Mouse (Mus musculus) embryonic stem cell, embryonic (primary cell): Measurements from ENCODE around the gene Gnb5.

Source experiments
- CTCF ChIA-PET, 4 experiments: fragments of 300-600 bp in 2 of 4; fragments of 350-600 bp in 2 of 4; sonication (Branson Sonifier 250); formaldehyde crosslinking; loops; one replicate each; lab custom pipeline; 2022; ENCODE audit warnings: inconsistent platforms in 2 of 4; lab: Charles Lee
- POLR2A ChIA-PET, 4 experiments: fragments of 300-600 bp in 2 of 4; fragments of 350-600 bp in 2 of 4; sonication (Branson Sonifier 250); formaldehyde crosslinking; loops; one replicate each; lab custom pipeline; 2022; ENCODE audit warnings: antibody characterized with exemption in 4 of 4, inconsistent platforms in 1 of 4; lab: Charles Lee

Gene Gnb5

DNA sequence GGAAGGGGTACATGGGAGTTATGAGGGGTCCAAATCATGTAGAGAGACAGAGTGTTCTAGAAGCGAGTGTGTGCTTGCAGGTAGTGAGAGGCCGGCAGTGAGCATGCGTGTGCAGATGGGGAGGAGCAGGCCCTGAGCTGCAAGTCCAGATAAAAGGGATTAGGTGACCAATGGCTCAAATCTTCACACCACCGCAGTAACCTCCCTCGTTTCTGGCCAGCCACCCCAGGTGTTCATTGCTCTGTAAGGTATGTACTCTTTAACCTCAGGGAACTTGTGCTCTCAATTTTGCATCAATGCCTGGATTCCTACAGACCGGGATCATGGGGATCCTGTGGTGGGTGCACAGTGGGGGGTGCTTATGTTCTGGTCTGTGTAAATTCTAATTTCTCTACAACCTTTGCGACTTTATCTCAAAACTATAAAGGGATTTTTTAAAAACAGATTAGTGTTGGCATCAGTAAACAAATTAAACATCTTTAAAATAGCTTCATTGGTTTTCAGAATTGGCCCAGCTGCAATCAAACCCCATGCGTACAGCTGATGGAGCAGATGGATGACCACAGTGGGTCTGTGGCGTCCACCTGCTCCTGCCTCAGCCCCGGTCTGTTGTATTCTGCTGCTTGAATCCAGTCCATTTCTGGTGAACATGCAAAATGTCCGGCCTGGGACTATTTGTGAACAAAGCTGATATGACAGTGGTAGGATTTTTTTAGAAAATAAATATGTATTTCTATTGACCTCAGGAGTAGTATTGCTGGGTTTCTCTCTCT lies at the start of gene Gnb5:
Gene Gnb5 (plus strand): TSS at position 163 of the 773 bp plus-strand sequence.
- POLR2A ChIA-PET: interaction anchor here in 2 of 4 experiments (0.8 to 1.9 kb wide), 4 partner anchors 24 to 397 kb away, joined by 3 to 4 read pairs (median 4); partner anchors contain the start of gene Mapk6 (in 1 of the 2)
- CTCF ChIA-PET: interaction anchor here in 2 of 4 experiments (1.2 to 1.6 kb wide), 2 partner anchors 23 kb away, joined by 4 read pairs; no protein-coding TSS in a partner anchor

DNA sequence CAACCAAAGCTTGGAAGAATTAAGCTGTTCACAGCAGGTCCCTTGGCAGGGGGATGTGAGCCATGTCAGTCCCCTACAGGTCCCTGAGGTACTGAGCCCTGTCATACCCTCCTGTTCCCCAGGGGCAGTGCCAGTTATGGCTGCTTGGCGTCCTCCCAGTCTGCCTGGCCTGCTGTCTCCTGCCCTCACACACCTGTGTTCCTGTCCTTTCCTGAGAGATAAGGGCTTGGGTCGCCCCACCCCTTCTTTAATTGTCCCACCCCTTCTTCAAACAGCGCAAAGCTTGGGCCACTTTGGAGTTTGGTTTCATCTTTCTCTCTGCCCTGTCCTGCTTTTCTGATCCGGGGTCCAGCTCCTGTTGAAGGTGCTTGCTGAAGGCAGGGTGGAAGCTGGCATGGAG lies 47.3 kb upstream of the Gnb5 start:
- CTCF ChIA-PET: interaction anchor here in 3 of 4 experiments (0.6 to 0.7 kb wide), 6 partner anchors 64 to 836 kb away, joined by 3 to 13 read pairs (median 3); no protein-coding TSS in a partner anchor

DNA sequence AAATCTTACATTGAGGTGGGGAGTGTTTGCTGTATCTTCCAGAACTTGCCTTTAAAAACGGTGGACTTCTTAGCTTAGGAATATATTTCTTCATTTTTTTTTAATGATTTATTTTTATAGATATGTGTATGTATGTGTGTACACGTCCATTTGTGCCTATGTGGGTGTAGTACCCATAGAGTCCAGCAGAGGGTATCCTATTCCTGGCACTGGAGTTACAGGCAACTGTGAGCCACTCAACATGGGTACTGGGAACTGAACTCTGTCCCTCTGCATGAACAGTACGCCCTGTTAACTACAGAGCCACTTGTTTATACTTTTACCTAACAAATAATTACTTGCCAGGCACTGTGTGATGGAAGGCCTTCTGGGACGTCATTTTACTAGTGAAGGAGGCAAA lies 46.4 kb upstream of the Gnb5 start:
- CTCF ChIA-PET: interaction anchor here in 2 of 4 experiments (0.7 to 1.6 kb wide), 3 partner anchors 15 to 41 kb away, joined by 3 to 4 read pairs (median 3); no protein-coding TSS in a partner anchor
- POLR2A ChIA-PET: interaction anchor here in 1 of 4 experiments (1.1 to 1.5 kb wide), 2 partner anchors 28 to 44 kb away, joined by 3 to 6 read pairs; partner anchors contain the start of gene Myo5c

More for the DNA sequence above, 47.3 kb upstream of the Gnb5 start:
- POLR2A ChIA-PET: interaction anchor here in 1 of 4 experiments (0.6 to 1.0 kb wide), 2 partner anchors 24 to 344 kb away, joined by 3 read pairs; no protein-coding TSS in a partner anchor

DNA sequence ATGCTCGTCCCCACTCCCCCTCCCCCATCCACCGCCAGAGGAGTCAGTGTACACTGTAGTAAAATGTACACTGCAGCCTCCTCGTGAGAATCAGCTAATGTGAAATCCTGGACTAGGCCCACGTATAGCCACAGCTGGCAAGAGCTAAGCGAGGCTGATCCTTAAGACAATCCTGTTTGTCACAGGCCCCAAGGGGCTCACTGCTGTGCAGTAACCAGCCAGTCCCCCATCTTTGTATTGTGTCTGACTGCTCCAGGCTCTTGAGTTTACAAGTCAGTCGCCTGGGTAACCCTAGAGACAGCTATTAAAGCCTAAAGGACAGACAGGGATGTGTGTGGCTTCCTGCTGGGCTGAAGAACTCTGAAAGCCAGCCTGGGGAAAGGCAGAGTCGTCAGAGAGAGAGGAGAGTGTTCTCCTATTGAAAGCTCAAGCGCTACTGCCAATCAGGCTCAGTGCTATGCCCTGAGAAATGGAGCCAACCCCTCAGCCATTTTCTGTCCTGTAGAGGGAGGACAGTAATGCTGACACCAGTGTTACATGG lies 44.7 kb upstream of the Gnb5 start:
- ChIA-PET POLR2A (interaction anchor here (0.5 to 1.9 kb wide), 16 partner anchors 9 to 906 kb away, joined by 3 to 6 read pairs (median 3); partner anchors contain the start of gene Myo5c (in 1 of the 4)), CTCF (interaction anchor here (0.6 to 2.8 kb wide), 13 partner anchors 18 to 302 kb away, joined by 3 to 13 read pairs (median 5); no protein-coding TSS in a partner anchor)

DNA sequence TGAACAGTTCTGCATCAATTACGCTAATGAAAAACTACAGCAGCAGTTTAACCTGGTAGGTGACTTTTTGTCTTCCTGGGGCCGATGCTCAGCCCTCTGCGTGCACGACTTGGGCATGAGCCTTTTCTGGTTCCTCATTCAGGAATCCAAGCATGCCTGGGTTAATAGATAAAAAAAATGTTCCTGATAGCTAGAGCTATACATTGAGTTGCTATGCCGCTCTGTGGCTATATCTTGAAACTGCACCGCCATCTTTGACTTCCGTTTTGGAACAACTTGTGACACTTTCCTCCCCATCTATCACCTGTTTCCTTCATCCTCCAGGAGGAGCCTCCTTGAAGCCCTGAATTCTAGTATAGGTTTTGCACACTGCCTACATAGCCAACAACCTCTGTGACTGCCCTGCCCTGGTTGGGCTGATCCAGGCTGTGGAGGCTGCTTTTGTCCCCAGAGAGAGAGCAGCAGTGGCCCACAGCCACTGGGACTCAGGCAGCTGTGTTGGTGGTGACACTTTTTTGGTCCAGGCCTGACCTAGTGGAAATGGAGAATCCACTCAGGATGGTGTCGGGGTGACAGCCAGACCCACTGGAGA lies 43.8 kb upstream of the Gnb5 start:
- CTCF ChIA-PET: interaction anchor here in 3 of 4 experiments (0.6 to 2.8 kb wide), 12 partner anchors 13 to 225 kb away, joined by 3 to 13 read pairs (median 4); partner anchors contain the start of gene Myo5c (in 1 of the 3)
- POLR2A ChIA-PET: interaction anchor here in 3 of 4 experiments (0.7 to 1.9 kb wide), 9 partner anchors 8 to 117 kb away, joined by 3 to 6 read pairs (median 3); no protein-coding TSS in a partner anchor

DNA sequence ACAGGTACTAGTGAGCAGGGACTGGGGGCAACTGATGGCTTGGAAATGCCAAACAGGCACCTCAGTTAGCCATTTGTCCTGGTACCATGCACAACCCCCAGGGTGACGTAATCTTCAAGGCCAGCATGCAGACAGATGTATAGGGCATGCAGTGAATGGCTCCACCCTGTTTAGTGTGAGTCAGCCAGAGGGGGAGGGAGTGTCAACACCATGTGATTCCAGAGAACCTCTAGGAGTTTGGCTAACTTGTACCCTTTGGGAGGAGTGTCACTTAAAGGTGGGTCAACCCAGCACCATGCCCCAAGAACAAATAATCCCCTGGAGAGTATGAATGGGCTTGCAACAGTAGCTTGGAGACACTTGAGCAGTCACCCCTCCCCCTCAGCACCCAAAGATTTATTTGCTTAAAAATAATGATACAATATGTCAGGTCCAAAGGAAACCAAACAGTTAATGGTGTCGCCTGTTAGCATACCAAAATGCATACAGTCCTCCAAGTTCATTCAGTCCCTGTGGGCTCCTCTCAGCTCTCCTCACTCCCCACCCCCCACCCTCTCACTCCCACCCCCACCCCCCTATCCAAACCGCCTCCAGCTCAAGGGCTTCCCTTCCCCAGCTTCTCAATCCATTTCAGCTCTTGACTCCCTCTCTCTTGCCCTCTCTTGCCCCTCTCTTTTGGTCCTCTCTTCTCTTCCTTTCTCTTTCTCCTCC lies 41.9 kb upstream of the Gnb5 start:
- ChIA-PET CTCF (interaction anchor here in 2 of 4 experiments (0.6 to 0.8 kb wide), 3 partner anchors 45 to 221 kb away, joined by 3 to 4 read pairs (median 3); no protein-coding TSS in a partner anchor), POLR2A (interaction anchor here in 2 of 4 experiments (0.9 to 1.5 kb wide), 5 partner anchors 10 to 56 kb away, joined by 3 read pairs; partner anchors contain the start of gene Myo5c (in 1 of the 2))

DNA sequence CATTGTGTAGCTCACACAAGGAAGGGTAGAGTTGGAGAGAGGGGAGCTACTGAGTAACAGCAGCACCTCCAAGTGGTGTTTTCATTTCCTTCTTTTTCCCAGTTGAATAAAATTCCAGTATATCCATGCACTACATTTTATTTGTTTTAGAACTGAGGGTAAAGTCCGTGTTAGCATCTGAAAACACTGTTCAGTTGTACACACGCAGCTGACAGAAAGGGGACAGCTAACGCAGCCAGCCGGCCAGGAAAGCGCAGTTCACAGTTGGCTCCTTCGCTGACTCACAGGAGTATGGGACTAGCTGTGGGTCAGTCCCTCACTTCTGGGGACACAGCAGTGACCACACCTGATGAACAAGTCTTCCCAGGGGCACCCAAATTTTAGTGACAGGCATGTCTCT lies 38.9 kb upstream of the Gnb5 start:
- CTCF ChIA-PET: interaction anchor here in 3 of 4 experiments (0.6 to 0.9 kb wide), 4 partner anchors 16 to 217 kb away, joined by 3 to 4 read pairs (median 3); no protein-coding TSS in a partner anchor
- POLR2A ChIA-PET: no interaction called here

DNA sequence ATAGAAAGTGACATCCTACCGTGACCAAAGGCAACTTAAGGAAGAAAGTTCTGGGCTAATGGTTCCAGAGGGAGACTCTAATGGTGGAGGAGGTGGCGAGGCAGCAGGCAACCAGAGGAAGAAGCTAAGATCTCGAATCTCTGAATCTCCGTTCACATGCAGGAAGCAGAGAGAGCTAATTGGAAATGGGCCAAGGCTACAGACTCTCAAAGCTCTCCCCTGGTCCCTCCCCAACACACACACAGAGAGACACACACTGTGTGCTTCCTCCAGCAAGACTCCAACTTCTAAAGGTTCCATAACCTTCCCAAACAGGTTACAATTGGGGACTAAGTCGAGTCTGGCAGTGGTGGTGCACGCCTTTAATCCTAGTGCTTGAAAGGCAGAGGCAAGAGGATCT lies 35.7 kb upstream of the Gnb5 start:
- CTCF ChIA-PET: interaction anchor here in 1 of 4 experiments (0.8 kb wide), 1 partner anchor 13 kb away, joined by 3 read pairs; no protein-coding TSS in a partner anchor
- POLR2A ChIA-PET: interaction anchor here in 3 of 4 experiments (0.6 to 1.4 kb wide), 5 partner anchors 9 to 118 kb away, joined by 3 to 5 read pairs (median 3); no protein-coding TSS in a partner anchor

DNA sequence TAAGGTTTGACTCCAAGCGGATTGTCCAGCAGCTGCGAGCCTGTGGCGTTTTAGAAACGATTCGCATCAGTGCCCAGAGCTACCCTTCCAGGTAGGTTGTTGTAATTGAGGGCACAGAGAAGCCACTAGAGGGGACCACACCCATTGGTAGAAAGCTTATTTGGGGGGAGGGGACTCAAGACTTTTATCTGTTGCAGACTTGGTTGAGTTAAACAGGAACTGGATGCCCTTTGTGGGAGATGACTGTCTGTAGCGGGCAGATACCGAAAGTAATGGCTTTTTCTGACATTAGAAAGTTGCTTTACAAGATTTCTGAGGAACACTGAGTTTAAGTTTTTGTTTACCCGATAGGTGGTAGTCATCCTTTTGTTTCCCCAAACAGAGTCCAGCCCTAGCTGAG lies 34.5 kb upstream of the Gnb5 start:
- ChIA-PET POLR2A (interaction anchor here in 1 of 4 experiments (0.9 kb wide), 1 partner anchor 50 kb away, joined by 3 read pairs; no protein-coding TSS in a partner anchor), CTCF (interaction anchor here in 1 of 4 experiments (0.6 kb wide), 1 partner anchor 199 kb away, joined by 5 read pairs; no protein-coding TSS in a partner anchor)

DNA sequence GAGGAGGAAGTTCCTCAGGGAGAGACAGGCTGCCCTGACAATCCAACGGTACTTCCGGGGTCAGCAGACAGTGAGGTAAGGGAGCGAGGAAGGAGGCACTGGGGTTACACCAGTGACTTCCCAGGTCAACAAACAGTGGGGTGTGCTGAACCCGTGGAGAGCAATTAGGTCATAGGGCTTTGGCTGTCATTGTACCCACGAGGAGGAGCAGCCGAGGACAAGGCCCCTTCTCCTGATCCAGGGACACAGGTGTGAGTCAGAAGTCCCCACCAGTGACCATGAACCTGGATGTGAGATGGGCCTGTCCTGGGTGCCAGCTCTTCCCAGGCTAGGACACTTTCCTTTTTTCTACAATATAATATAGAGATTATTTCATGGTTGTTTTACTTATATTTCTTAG lies 32.4 kb upstream of the Gnb5 start:
- CTCF ChIA-PET: no interaction called here
- POLR2A ChIA-PET: no interaction called here

DNA sequence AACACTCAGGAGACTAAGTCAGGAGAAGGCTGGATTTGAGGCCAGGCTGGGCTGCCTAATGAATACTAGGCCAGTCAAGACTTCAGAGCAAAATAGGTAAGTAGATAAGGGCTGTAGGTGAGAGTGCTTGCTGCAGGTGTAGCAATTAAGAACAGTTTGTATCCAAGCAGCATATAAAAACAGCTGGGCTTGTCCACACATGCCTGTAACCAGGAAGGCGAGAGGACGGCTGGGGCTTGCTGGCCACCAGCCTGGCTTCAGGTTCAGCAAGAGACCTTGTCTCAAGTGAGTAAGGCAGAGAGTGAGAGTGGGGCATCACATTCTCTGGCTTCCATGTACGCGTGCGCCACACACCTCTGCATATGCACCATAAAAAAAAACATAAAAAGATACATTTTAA lies 31.6 kb upstream of the Gnb5 start:
- ChIA-PET CTCF (interaction anchor here in 3 of 4 experiments (0.7 to 1.1 kb wide), 4 partner anchors 8 to 30 kb away, joined by 3 read pairs; no protein-coding TSS in a partner anchor), POLR2A (interaction anchor here in 1 of 4 experiments (1.1 kb wide), 2 partner anchors 13 to 29 kb away, joined by 3 to 4 read pairs; no protein-coding TSS in a partner anchor)

DNA sequence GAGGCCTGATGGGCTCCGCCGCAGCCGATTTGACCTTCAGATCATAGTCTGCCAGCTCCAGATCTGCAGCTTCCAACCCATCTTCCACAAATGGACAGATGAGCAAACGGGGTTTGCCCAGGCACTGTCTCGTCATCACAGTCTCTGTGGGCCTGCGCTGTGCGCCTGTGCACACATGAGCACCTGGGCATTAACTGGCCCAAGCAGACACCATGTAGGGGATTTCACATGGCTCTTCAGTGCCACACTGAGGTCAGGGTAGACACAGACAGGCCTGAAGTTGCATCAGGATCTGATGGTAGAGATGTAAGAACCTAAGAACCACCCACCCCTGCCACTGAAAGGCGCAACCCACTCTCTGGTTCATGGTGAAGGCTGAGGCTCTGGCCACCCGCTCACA lies 31.0 kb upstream of the Gnb5 start:
- POLR2A ChIA-PET: interaction anchor here in 1 of 4 experiments (1.1 kb wide), 2 partner anchors 13 to 29 kb away, joined by 3 to 4 read pairs; no protein-coding TSS in a partner anchor
- CTCF ChIA-PET: interaction anchor here in 3 of 4 experiments (0.6 to 1.1 kb wide), 7 partner anchors 8 to 172 kb away, joined by 3 to 9 read pairs (median 3); no protein-coding TSS in a partner anchor

DNA sequence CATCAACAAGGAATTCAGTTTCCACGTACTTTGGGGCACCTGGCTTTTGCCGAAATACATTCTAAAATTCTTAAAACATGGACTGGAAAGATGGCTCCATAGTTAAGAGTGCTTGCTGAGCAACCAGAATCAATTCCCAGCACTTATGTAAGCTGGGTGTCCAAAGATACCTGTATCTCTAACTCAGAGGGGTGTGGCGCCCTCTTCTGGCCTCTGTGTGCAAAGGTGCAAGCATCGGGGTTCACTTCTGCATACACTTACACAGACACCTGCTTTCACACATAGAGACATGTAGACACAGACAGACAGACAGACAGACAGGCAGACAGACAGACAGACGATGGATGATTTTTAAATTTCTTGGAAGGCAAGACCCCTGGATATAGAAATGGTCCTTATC lies 25.3 kb upstream of the Gnb5 start:
- CTCF ChIA-PET: interaction anchor here (0.5 to 2.9 kb wide), 34 partner anchors 8 to 409 kb away, joined by 3 to 15 read pairs (median 4); partner anchors contain the start of gene Myo5c (in 1 of the 4)
- POLR2A ChIA-PET: interaction anchor here in 2 of 4 experiments (0.5 to 1.7 kb wide), 5 partner anchors 15 to 231 kb away, joined by 3 read pairs; no protein-coding TSS in a partner anchor

DNA sequence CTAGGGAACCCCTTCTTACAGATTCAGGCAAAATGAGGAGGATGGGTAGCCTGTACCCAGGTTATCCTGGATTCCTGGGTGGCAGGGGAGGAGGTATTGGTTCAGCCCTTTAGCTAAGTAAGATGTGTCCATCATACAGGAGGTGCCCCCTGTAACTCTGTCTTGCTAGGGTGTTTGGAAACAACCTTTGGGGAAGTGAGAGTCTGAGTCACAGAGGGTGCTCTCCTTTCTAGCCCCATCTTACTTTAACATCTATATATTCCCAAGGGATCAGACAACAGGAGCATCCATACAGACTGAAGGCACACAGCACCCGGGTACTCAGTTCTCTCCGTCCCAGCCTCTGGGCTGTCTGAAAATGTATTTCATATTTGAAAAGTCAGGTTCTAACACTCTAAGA lies 23.9 kb upstream of the Gnb5 start:
- CTCF ChIA-PET: interaction anchor here (0.6 to 2.9 kb wide), 38 partner anchors 7 to 677 kb away, joined by 3 to 15 read pairs (median 4); partner anchors contain the start of gene Leo1 (in 1 of the 4)
- POLR2A ChIA-PET: interaction anchor here in 2 of 4 experiments (1.0 to 1.8 kb wide), 6 partner anchors 12 to 128 kb away, joined by 3 to 9 read pairs (median 3); partner anchors contain the start of gene Mapk6 (in 1 of the 2)

DNA sequence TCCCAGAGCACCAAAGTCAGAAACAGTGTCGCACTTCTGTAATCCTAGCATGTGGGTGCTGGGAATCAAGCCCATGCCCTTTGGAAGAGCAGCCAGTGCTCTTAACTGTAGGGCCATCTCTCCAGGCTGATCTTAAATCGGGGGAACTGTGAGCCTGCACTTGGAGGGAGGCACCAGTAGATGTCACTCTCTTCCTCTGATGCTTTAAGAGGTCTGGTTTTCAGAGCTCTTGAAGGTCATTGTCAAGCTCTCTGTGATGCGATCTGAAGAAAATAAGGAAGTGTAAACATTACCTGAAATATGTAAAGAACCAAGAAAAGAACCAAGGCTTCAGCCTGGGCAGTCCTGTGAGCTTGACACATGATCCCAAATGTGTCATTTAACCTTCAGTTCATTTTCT lies 23.3 kb upstream of the Gnb5 start:
- CTCF ChIA-PET: interaction anchor here (0.5 to 2.1 kb wide), 57 partner anchors 8 to 1791 kb away, joined by 3 to 10 read pairs (median 3); partner anchors contain the start of genes Gnb5 (in 1 of the 4) and Leo1 (in 1 of the 4)
- POLR2A ChIA-PET: interaction anchor here (0.6 to 1.8 kb wide), 13 partner anchors 9 to 185 kb away, joined by 3 to 9 read pairs (median 3); partner anchors contain the start of gene Mapk6 (in 1 of the 4)

DNA sequence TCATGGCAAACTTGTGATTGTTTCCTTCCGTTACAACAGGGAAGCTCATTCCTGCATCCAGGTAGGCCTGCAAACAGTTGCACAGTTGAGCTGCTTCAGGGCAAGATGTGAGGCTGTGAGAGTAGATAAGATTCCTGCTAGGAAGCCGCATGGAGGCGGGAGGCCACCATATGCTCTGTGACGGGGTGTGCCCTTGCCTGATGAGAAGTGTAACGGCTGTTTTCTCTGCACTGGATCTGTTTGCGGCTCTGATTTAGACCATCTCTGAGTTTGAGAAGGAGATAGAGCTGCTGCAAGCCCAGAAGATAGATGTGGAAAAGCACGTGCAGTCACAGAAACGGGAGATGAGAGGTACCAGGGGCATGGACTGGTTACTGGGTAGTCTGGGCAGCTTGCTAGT lies 22.5 kb upstream of the Gnb5 start:
- ChIA-PET POLR2A (interaction anchor here in 3 of 4 experiments (0.7 to 1.8 kb wide), 9 partner anchors 9 to 379 kb away, joined by 3 to 9 read pairs (median 3); no protein-coding TSS in a partner anchor), CTCF (interaction anchor here (0.6 to 2.1 kb wide), 18 partner anchors 20 to 377 kb away, joined by 3 to 10 read pairs (median 3); no protein-coding TSS in a partner anchor)
